Mouse (Mus musculus) heart, adult 18-20 months (tissue): ENCODE measurements around the gene Fbxo10. TPM values are rescaled to one million over a fixed set of nuclear protein-coding genes. Genes with fewer than 3 reads are reported as not detected.
"Not testable (repeated sequence)": the region's sequence is repeated elsewhere in the genome, so short reads cannot be mapped to it uniquely, and the experiment has no call there.

Source experiments
- DNase-seq, 2 experiments: peaks; one replicate each; pipeline ENCODE4 v3.0.0; 2021 to 2022; ENCODE audit warnings: mixed read lengths in 1 of 2
- total RNA-seq, 2 experiments: library from RNA; stranded (reverse); gene quantifications; 2 replicates each; pipeline ENCODE4 v1.2.3; 2021

Fbxo10 gene
- total RNA-seq, 2 experiments from 2014 or later = 7.4 to 9.3 TPM

- no peak for DNase-seq
Observed at GRCm38 (mm10) chr4:45047956-45048355, 36.4 kb downstream of the Fbxo10 start.

GRCm38 (mm10) chr4:45047286-45047887, 37.0 kb downstream of the Fbxo10 start:
- DNase-seq = no peak

GRCm38 (mm10) chr4:45046679-45047078, 37.7 kb downstream of the Fbxo10 start:
- DNase-seq = peak; percentile 33 to 56

- no peak for DNase-seq
Observed at GRCm38 (mm10) chr4:45040795-45041194, 43.6 kb downstream of the Fbxo10 start.

GRCm38 (mm10) chr4:45039546-45039945, 44.9 kb downstream of the Fbxo10 start:
- DNase-seq = not testable (repeated sequence)

DNA sequence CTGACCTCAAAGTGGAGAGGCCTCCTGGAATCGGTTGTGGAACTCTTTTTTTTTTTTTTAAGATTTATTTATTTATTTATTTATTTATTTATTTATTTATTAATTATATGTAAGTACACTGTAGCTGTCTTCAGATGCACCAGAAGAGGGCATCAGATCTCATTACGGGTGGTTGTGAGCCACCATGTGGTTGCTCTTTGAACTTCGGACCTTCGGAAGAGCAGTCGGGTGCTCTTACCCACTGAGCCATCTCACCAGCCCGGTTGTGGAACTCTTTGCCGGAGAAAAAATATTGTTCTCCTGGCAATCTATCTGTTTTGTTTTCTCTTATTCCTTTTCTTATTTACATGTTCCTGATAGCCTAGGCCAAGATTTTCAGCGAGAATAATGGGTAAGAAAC, 45.5 kb downstream of the Fbxo10 start:
- DNase-seq = not testable (repeated sequence)

- peak; percentile 70 to 77 for DNase-seq
Observed at GRCm38 (mm10) chr4:45037455-45038410, 46.7 kb downstream of the Fbxo10 start.

DNA sequence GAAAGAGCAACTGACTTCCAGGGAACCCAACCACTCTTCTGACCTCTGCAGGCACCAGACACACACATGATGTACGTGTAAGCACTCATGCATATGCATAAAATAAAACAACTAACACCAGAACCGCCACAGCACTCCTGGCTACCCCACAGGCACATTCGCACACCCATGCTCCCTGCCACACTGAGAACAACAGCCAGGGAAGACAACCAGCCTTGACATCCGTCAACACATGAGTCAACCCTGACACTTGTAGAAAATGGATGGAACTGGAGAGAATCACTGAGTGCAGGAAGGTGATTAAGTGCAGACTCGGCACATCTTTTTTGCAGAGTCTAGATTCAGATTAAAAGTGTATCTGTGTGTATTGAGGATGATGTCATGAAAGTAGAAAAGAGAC, 47.8 kb downstream of the Fbxo10 start:
- DNase-seq = no peak

- DNase-seq = no peak
Observed at GRCm38 (mm10) chr4:45036048-45036447, 48.4 kb downstream of the Fbxo10 start.

GRCm38 (mm10) chr4:45034693-45035628, 49.4 kb downstream of the Fbxo10 start:
- no peak for DNase-seq

- DNase-seq = peak; percentile 53 to 70
Observed at GRCm38 (mm10) chr4:45032586-45032985, 51.8 kb downstream of the Fbxo10 start.

GRCm38 (mm10) chr4:45026459-45026858, 57.9 kb downstream of the Fbxo10 start:
- no peak for DNase-seq

DNA sequence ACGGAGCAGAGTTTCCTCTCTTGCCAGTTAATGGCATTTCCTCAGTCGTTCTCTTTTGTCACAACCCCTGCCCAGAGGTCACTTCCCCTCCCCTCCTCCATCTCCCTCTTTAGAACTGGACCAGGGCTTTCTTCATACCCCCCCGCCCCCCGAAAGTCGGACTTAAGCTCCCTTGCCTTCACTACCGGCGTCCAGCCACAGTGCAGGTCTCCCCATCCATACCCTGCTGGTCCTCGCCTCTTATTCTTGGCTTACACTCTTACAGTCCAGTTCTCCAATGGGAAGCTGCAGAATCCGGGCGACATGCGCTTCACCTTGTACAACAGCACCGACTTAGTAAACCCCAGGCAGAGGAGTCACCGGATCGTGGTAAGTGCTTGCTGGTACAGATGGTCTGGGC, 65.4 kb downstream of the Fbxo10 start:
- peak in 1 of 2 experiments; percentile 17 for DNase-seq

- DNase-seq = peak; percentile 96 to 99
Observed at GRCm38 (mm10) chr4:45018452-45018980, 65.9 kb downstream of the Fbxo10 start, which contains the start of gene Polr1e. Gene Polr1e, plus strand, starts transcription at chr4:45018583.

- DNase-seq = peak; percentile 61 to 87
Observed at GRCm38 (mm10) chr4:45015615-45016014, 68.8 kb downstream of the Fbxo10 start.

DNA sequence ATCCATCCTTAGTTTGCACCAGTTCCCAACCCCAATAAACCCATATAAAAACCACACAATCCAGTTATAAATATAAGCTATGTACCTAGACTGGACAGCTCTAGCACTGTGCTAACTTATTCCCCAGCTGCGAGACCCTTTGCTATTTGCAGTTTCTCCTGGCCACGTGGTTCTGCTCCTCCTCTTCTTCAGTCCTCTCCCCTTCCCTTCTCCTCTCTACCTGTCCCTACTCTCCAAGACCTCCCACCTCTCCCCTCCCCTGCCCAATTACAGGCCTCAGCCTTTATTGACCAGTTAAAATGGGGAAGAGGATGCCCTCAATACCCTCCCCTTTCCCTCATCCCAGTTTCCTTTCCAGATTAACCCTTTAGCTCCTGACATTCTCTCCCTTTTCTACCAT, 70.9 kb downstream of the Fbxo10 start:
- no peak for DNase-seq

GRCm38 (mm10) chr4:45013031-45013431, 71.4 kb downstream of the Fbxo10 start:
- peak in 1 of 2 experiments; percentile 19 for DNase-seq

DNA sequence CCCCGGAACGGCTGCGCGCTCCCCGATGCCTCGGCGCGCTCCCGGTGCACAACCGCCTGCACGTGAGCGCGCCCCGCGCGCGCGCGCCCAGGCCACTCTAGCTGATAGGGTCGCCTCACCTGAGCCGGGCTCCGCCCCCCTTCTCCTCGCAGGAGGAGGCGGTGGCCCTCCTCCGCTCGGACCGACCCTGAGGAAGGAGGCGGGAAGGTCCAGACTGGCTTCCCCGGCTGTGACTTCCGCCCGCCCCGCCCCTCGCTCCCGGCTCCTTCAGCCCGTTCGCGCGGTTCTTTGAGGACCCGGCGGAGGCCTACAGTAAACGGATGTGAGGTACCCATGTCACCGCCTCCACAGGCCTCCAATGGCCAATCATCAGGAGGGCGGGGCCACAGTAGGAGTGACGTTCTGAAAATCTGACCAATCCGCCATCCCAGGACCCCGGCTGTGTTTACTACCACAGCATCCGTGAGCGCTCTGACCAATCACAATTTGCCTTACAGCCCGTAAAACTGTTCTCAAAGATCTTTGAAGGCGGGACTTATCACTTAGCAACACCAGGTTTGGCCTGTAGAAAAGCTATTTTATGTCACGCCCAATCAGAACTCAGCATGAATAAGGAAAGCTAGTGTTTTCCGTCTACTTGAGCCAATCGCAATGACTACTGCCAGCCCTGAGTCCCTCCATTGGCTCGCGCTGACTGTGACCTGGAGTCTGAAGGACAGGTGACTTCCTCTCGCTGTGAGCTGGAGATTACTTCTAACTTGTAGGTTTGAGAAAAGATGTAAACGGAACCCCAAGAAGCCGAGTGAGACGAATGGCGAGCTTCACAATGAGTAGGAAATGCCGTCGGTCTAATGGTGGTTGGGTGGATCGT, 72.1 kb downstream of the Fbxo10 start, which contains the start of gene Zbtb5:
Gene Zbtb5 (minus strand): TSS at position 308 of the 871 bp plus-strand sequence.
- peak; percentile 99 to 100 for DNase-seq

- peak; percentile 79 to 81 for DNase-seq
Observed at GRCm38 (mm10) chr4:45011581-45012104, 72.8 kb downstream of the Fbxo10 start.

DNA sequence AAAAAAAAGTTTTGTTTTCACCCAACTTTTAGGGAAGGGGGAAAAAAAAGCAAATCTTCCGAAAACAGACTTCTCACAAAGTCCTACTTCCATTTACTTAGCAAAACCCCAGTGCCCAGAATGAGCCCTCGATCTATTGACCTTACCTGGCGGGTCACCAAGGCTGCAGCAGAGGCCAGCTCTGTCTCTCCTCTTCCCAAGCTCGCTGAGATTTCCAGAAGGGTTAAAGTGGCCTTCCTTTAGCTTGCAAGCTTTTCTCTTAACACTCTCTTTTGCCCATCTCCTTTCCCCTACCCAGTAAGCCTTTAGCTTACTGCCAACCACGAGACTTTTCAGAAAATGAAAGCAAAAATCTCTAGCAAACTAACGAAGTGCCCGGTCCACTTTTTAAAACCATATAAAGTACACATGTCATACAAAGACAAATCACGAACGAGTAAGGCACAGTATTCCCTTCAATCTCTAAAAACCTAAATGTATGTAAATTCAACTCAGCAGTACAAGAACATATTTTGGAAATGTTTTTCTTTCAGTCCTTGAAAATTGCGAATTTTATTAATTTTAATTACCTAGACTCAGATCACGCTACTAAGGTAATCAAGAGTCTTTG, 73.5 kb downstream of the Fbxo10 start:
- peak in 1 of 2 experiments; percentile 29 for DNase-seq
